23 mouse cellular contexts compared by ENCODE assay signal in the genomic region with DNA sequence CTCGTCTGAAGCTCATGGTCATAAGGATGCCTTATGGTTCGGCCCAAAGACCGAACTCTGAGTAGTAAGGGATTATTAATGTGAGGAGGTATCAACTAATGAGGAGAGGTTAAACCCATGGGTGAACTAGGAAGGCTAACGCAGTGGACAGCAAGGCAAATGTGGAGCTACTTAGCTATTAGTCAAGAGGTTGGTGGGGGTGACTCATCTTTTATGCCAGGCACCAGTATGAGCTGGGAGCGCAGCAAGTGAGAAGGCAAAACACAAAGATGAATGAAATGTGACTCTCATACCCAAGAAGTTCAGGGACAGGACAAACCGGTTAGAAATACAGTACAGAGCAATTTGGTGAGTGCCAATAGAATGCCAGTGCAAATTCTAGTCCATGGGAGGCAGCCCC.
DNase-seq lines count a peak whose midpoint lies in the region; ATAC-seq lines count a peak whose summit lies in the region.
"Had no signal": no experiment of that assay in that cellular context is flagged by ENCODE, and none has a peak within 500 bp of the region (broad histone marks: within the 10 kb centered on the region; RNA-seq: fewer than 3 reads in every experiment).

No protein-coding gene starts in this region.

- intact Hi-C loops in heart, postnatal 25 days (cut with DNase I): no loop called here

- ATAC-seq in CD4-positive, CD25-positive, alpha-beta regulatory T cell, adult 4 months: no peak
- ATAC-seq: forebrain, embryonic 15.5 days; hindbrain, embryonic 16.5 days; liver, postnatal 0 days; midbrain, embryonic 15.5 days had no signal

- DNase-seq in heart, adult 11 months: peak; percentile 2
- DNase-seq in heart, postnatal 25 days (ENCODE audit: low spot score): no peak
- DNase-seq in 3134 (ENCODE audit: extremely low read depth, insufficient read length, low spot score) (peak; percentile 11), 3T3-L1 (ENCODE audit: low read depth, low spot score) (peak; percentile 43)
- peak; percentile 34 for DNase-seq in adrenal gland, postnatal 14 days
- DNase-seq in layer of hippocampus, adult 8-10 months (ENCODE audit: low spot score in 2 of 2): no peak
- DNase-seq: cerebellum, adult 2 months; cerebellum, postnatal 36 days; gastrocnemius, postnatal 36 days; heart, adult 2 months; heart, postnatal 10 days; kidney, adult 18-20 months; kidney, postnatal 25 days; liver, postnatal 0 days; lung, postnatal 14 days; right cerebral cortex, adult 18-20 months; spleen, adult 18-20 months; thymus, adult 18-20 months; thymus, postnatal 4 days had no signal

Comparison
In these comparisons a context has a peak if more than half of its experiments do, and no peak if none do; other contexts are left out.
1. DNase-seq: peak in heart, adult 11 months (single experiment), 3134 (single experiment), 3T3-L1 (single experiment) and adrenal gland, postnatal 14 days (single experiment); none in heart, postnatal 25 days (single experiment) and layer of hippocampus, adult 8-10 months (0 of 2).